Mouse (Mus musculus) myocyte (in vitro differentiated cells): Measurements from ENCODE around the gene 3110040N11Rik.

Source experiments
- CEBPB ChIP-seq: IDR thresholded peaks from 2 replicates; pipeline ENCODE4 v1.6.1; 2011; ENCODE audit warnings: mild to moderate bottlenecking, moderate library complexity; ENCODE audit not compliant: poor library complexity, insufficient read depth, severe bottlenecking
- E2F4 ChIP-seq: IDR thresholded peaks from one replicate; pipeline ENCODE4 v1.6.1; 2011; ENCODE audit warnings: mild to moderate bottlenecking, control low read depth, moderate library complexity; ENCODE audit not compliant: insufficient read depth
- MAX ChIP-seq: IDR thresholded peaks from one replicate; pipeline ENCODE4 v1.6.1; 2011; ENCODE audit warnings: low read depth, mild to moderate bottlenecking, control low read depth
- MYOD1 ChIP-seq, 3 experiments: IDR thresholded peaks; one replicate each; pipeline ENCODE4 v1.6.1; 2011; ENCODE audit warnings: control low read depth in 2 of 3, low read depth in 2 of 3, mild to moderate bottlenecking in 2 of 3, moderate library complexity in 1 of 3; ENCODE audit not compliant: insufficient read length in 2 of 3, control insufficient read depth in 1 of 3
- MYOG ChIP-seq, 3 experiments: IDR thresholded peaks; one replicate each; pipeline ENCODE4 v1.6.1; 2011; ENCODE audit warnings: control low read depth in 2 of 3, low read depth in 2 of 3, mild to moderate bottlenecking in 2 of 3; ENCODE audit not compliant: insufficient read length in 2 of 3, control insufficient read depth in 1 of 3, insufficient read depth in 1 of 3
- POLR2A ChIP-seq: IDR thresholded peaks from one replicate; pipeline ENCODE4 v1.6.1; 2011; ENCODE audit warnings: low read depth, mild to moderate bottlenecking, control low read depth, moderate library complexity; ENCODE audit not compliant: insufficient read length
- POLR2AphosphoS2 ChIP-seq: IDR thresholded peaks from one replicate; pipeline ENCODE4 v1.6.1; 2011; ENCODE audit warnings: low read depth, control low read depth; ENCODE audit not compliant: insufficient read length
- SRF ChIP-seq: IDR thresholded peaks from one replicate; pipeline ENCODE4 v1.6.1; 2011; ENCODE audit warnings: low read depth; ENCODE audit not compliant: control insufficient read depth, insufficient read length
- TCF3 ChIP-seq: IDR thresholded peaks from one replicate; pipeline ENCODE4 v1.6.1; 2011; ENCODE audit warnings: low read depth, control low read depth; ENCODE audit not compliant: insufficient read length
- USF1 ChIP-seq: IDR thresholded peaks from one replicate; pipeline ENCODE4 v1.6.1; 2011; ENCODE audit warnings: low read depth, mild to moderate bottlenecking, control low read depth, moderate library complexity

- TF ChIP-seq MAX (no peak), POLR2A (no peak), MYOD1 (IDR thresholded peaks at IDR 0.05; ENCODE audit: control insufficient read depth in 1 of 3, insufficient read length in 2 of 3, low read depth in 2 of 3) (no peak), CEBPB (no peak), POLR2AphosphoS2 (no peak), USF1 (no peak), MYOG (IDR thresholded peaks at IDR 0.05; ENCODE audit: control insufficient read depth in 1 of 3, insufficient read depth in 1 of 3, insufficient read length in 2 of 3, low read depth in 2 of 3) (no peak), E2F4 (no peak), SRF (no peak), TCF3 (no peak)
Observed at GRCm38 (mm10) chr7:81827806-81828667, 38.8 kb upstream of the 3110040N11Rik start.
